Mouse (Mus musculus) heart, postnatal 36 days (tissue): Measurements from ENCODE around the gene Olfr815. TPM values are rescaled to one million over a fixed set of nuclear protein-coding genes. Genes with fewer than 3 reads are reported as not detected.
"Not testable (repeated sequence)": the region's sequence is repeated elsewhere in the genome, so short reads cannot be mapped to it uniquely, and the experiment has no call there.

Source experiments
- DNase-seq, 2 experiments: peaks; one replicate each; pipeline ENCODE4 v3.0.0; 2021 to 2022
- intact Hi-C: fragments of 180-260 bp; cut with DNase I; formaldehyde crosslinking; loops from one replicate; pipeline ENCODE4 v1.15.1; 2025
- total RNA-seq, 2 experiments: library from RNA; stranded (reverse); gene quantifications; 2 replicates each; pipeline ENCODE4 v1.2.3; 2021

Gene Olfr815
- total RNA-seq = not detected

DNA sequence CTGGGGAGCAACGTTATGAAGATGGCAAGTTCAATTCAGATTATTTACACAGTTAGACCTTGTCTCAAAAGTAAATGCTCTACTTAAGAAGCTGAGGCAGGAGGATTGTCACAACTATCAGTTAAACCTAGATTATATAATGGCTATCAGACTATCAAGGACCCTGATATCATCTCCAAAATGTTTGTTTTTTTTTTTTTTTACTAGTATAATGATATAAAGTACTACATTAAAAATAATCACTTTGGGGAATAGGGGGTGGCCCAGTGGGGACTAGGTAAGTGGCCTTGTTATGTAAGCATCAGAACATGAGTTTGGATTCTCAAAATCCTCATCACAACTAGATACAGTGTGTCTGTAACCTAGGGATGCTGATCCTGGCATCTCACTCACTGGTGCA is at the start of gene Olfr815:
Gene Olfr815 (minus strand): TSS at position 101 of the 400 bp plus-strand sequence.
- intact Hi-C loops, DNase-seq: not testable (repeated sequence)

GRCm38 (mm10) chr10:129949000-129949399 is 43.3 kb upstream of the Olfr815 start, which contains the start of gene Olfr818:
TSS of gene Olfr818 (minus strand) at chr10:129949100.
- DNase-seq = no peak
- intact Hi-C loops = no loop called here

GRCm38 (mm10) chr10:129915497-129915896 is 9.8 kb upstream of the Olfr815 start, which contains the start of gene Olfr816:
TSS of gene Olfr816 (minus strand) at chr10:129915597.
- intact Hi-C loops = no loop called here
- no peak for DNase-seq

- DNase-seq = no peak
- intact Hi-C loops = loop anchor here (2.0 kb wide), 1 partner anchor 17 kb away; no protein-coding TSS in a partner anchor
Observed at GRCm38 (mm10) chr10:129885934-129886333, 19.7 kb downstream of the Olfr815 start.

DNA sequence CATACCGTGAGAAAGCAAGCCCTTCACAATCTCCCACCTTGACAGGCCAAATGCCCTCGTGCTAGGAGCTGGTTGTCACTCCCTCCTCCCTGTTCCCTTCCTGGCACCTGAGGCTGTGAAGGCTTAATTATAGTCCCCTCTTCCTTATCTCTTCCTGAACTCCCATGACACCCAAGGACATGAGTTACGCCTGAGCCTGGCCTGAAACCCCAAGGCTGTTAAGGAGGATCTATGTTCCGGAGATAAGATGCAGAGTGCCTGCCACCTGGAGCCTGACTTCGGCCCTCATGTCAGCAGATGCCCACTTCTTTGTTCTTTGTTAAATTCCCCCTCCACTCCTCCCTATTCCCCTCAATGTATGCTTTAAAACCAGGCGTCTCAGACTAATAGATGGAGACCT is 20.2 kb downstream of the Olfr815 start:
- intact Hi-C loops, DNase-seq: not testable (repeated sequence)

DNA sequence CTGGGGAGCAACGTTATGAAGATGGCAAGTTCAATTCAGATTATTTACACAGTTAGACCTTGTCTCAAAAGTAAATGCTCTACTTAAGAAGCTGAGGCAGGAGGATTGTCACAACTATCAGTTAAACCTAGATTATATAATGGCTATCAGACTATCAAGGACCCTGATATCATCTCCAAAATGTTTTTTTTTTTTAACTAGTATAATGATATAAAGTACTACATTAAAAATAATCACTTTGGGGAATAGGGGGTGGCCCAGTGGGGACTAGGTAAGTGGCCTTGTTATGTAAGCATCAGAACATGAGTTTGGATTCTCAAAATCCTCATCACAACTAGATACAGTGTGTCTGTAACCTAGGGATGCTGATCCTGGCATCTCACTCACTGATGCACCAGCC is 25.9 kb downstream of the Olfr815 start, which contains the start of gene Olfr814:
Gene Olfr814 (minus strand): TSS at position 101 of the 400 bp plus-strand sequence.
- intact Hi-C loops, DNase-seq: not testable (repeated sequence)

GRCm38 (mm10) chr10:129855067-129855466 is 50.6 kb downstream of the Olfr815 start, which contains the start of gene Olfr813:
TSS of gene Olfr813 (plus strand) at chr10:129855367.
- intact Hi-C loops = no loop called here
- DNase-seq = no peak

Other genes with a start within 250 kb of the Olfr815 start
- not detected for gene Olfr800, start 248.2 kb downstream of the Olfr815 start, total RNA-seq
- gene Olfr801, start 232.0 kb downstream of the Olfr815 start, total RNA-seq = not detected
- gene Olfr802, start 217.7 kb downstream of the Olfr815 start, total RNA-seq = not detected
- gene Olfr803, start 211.6 kb downstream of the Olfr815 start, total RNA-seq = not detected
- not detected for gene Olfr804, start 202.7 kb downstream of the Olfr815 start, total RNA-seq
- not detected for gene Olfr805, start 176.5 kb downstream of the Olfr815 start, total RNA-seq
- not detected for gene Olfr806, start 163.9 kb downstream of the Olfr815 start, total RNA-seq
- gene Olfr807, start 148.1 kb downstream of the Olfr815 start, total RNA-seq = not detected
- not detected for gene Olfr808, start 140.4 kb downstream of the Olfr815 start, total RNA-seq
- not detected for gene Olfr809, start 131.2 kb downstream of the Olfr815 start, total RNA-seq
- gene Olfr810, start 111.0 kb downstream of the Olfr815 start, total RNA-seq = not detected
- not detected for gene Olfr811, start 101.5 kb downstream of the Olfr815 start, total RNA-seq
- not detected for gene Olfr812, start 59.8 kb downstream of the Olfr815 start, total RNA-seq
- gene Olfr813, start 50.5 kb downstream of the Olfr815 start, total RNA-seq = not detected
- not detected for gene Olfr814, start 26.0 kb downstream of the Olfr815 start, total RNA-seq
- not detected for gene Olfr816, start 9.7 kb upstream of the Olfr815 start, total RNA-seq
- gene Olfr818, start 43.2 kb upstream of the Olfr815 start, total RNA-seq = not detected
- gene Olfr819, start 61.4 kb upstream of the Olfr815 start, total RNA-seq = not detected
- not detected for gene Olfr247, start 70.3 kb upstream of the Olfr815 start, total RNA-seq
- gene Gm10310, start 79.2 kb upstream of the Olfr815 start, total RNA-seq = not detected
- not detected for gene Olfr820, start 106.8 kb upstream of the Olfr815 start, total RNA-seq
- not detected for gene Olfr821, start 124.5 kb upstream of the Olfr815 start, total RNA-seq
- not detected for gene Olfr822, start 165.3 kb upstream of the Olfr815 start, total RNA-seq
- not detected for gene Olfr823, start 209.5 kb upstream of the Olfr815 start, total RNA-seq
- not detected for gene Olfr824, start 224.1 kb upstream of the Olfr815 start, total RNA-seq